Mouse (Mus musculus): ENCODE results near the gene Mepce.

GRCm38 (mm10) chr5:137741023-137741931 lies 46.2 kb downstream of the Mepce start, which contains the start of gene Nyap1:
- TF ChIP-seq CTCF (IDR thresholded peaks at IDR 0.05; ENCODE audit: low read depth, low read length) (peak; percentile 63), POLR2A (IDR thresholded peaks at IDR 0.05; ENCODE audit: extremely low read depth, insufficient read depth, low read length) (0 out of 2 replicates have a peak, but pooled peaks have one; percentile 5)

Data from liver, adult 2 months (tissue).